Mouse (Mus musculus) lung, postnatal 0 days (tissue): ENCODE measurements around the gene Kmt5b. TPM values are rescaled to one million over a fixed set of nuclear protein-coding genes. Genes with fewer than 3 reads are reported as not detected.

Experiments used
- ATAC-seq: fragments of 200-750 bp; cut with Nextera tagmentation; 2 replicates; pipeline ENCODE4 v1.8.0; 2017; ENCODE audit warnings: moderate library complexity
- DNase-seq: peaks from one replicate; pipeline ENCODE4 v3.0.0-alpha.2; 2016; ENCODE audit warnings: low spot score
- H3K27ac ChIP-seq: fragments of 300-500 bp; sonication (generic); 2 replicates; pipeline ENCODE4 v1.5.1; 2014; ENCODE audit warnings: antibody characterized with exemption, mild to moderate bottlenecking, low read length, mixed read lengths
- H3K27me3 ChIP-seq: fragments of 300-500 bp; sonication (generic); replicated peaks from 2 replicates; pipeline ENCODE4 v1.6.1; 2014; ENCODE audit warnings: low read length, mixed read lengths; ENCODE audit not compliant: insufficient read depth
- H3K36me3 ChIP-seq: fragments of 300-500 bp; sonication (generic); 2 replicates; pipeline ENCODE4 v1.6.1; 2014; ENCODE audit warnings: low read length, mixed read lengths; ENCODE audit not compliant: insufficient read depth
- H3K4me1 ChIP-seq: fragments of 300-500 bp; sonication (generic); 2 replicates; pipeline ENCODE4 v1.6.1; 2014; ENCODE audit warnings: antibody characterized with exemption, low read depth, low read length, mixed read lengths; ENCODE audit not compliant: insufficient read depth
- H3K4me2 ChIP-seq: fragments of 300-500 bp; sonication (generic); replicated peaks from 2 replicates; pipeline ENCODE4 v1.6.1; 2014; ENCODE audit warnings: low read depth, mild to moderate bottlenecking, low read length, moderate library complexity, mixed read lengths
- H3K4me3 ChIP-seq: fragments of 300-500 bp; sonication (generic); 2 replicates; pipeline ENCODE4 v1.5.1; 2014; ENCODE audit warnings: low read depth, low read length
- H3K9ac ChIP-seq: fragments of 300-500 bp; sonication (generic); replicated peaks from 2 replicates; pipeline ENCODE4 v1.6.1; 2014; ENCODE audit warnings: low read depth, mild to moderate bottlenecking
- H3K9me3 ChIP-seq: fragments of 300-500 bp; sonication (generic); 2 replicates; pipeline ENCODE4 v1.6.1; 2016; ENCODE audit warnings: low read length, mixed read lengths
- CTCF ChIP-seq: IDR thresholded peaks from 2 replicates; pipeline ENCODE4 v1.5.1; 2016; ENCODE audit warnings: antibody characterized with exemption, mild to moderate bottlenecking
- EP300 ChIP-seq: IDR thresholded peaks from 2 replicates; pipeline ENCODE4 v1.6.1; 2016; ENCODE audit warnings: antibody characterized with exemption, mild to moderate bottlenecking, control low read depth
- WGBS: fragments of 180-500 bp; shearing (Covaris S2); extraction: QIAGEN DNeasy Blood & Tissue Kit; methylation state at CpG from one replicate; pipeline ENCODE4 v1.1.7; 2014; 5-methylcytosine and 5-hydroxymethylcytosine counted together
- polyA plus RNA-seq: library from polyadenylated mRNA; unstranded; fragments of >200 nt; fragmentation: Nextera tagmentation; extraction: Ambion mirVana; gene quantifications from 2 replicates; pipeline ENCODE4 v1.2.1, GENCODE M21; 2015

Gene Kmt5b
- polyA plus RNA-seq, 1 experiment from 2014 or later: 20.5 TPM

GRCm38 (mm10) chr19:3853121-3853520 is 85.9 kb downstream of the Kmt5b start:
- H3K27me3 ChIP-seq: no peaks in the 10 kb centered on the region
- peak overlapping the region; percentile 86 for H3K4me2 ChIP-seq
- no peaks in the 10 kb centered on the region for H3K36me3 ChIP-seq
- no peak overlapping the region for H3K9ac ChIP-seq
- DNase-seq (no peak), ATAC-seq (no peak)
- H3K27ac ChIP-seq: no peak overlapping the region
- H3K9me3 ChIP-seq: no peaks in the 10 kb centered on the region
- H3K4me1 ChIP-seq: peaks cover 12% of the 10 kb centered on the region; the same call in 1 of the 2 replicates
- WGBS: 74% methylated on average over 10 of the region's 10 CpGs
- peak overlapping the region; percentile 92 for H3K4me3 ChIP-seq
- TF ChIP-seq CTCF (no peak), EP300 (no peak)

DNA sequence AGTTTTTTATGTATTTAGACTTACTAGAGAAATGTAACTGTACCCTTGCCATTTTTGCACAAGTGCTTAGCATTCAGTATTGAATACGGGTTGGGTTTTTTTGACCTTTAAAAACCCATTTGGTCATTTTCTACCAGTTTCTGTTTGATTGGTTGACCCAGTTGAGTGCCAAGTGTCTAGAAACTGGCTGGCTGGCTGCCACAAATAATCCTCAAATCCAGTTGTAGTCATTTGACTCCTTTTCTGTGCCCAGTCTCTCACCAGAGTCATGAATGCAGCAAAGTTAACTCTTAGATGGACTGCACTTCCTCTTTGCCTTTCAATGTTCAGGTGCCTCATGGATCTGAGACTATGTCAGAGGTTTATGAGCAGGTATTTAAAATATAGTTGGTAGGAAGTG is 86.7 kb downstream of the Kmt5b start:
- H3K9ac ChIP-seq: no peak overlapping the region
- H3K27ac ChIP-seq: 0 out of 2 replicates have a peak overlapping the region, but pooled peaks have one; percentile 38
- H3K4me1 ChIP-seq: peaks cover 12% of the 10 kb centered on the region; the same call in 1 of the 2 replicates
- WGBS: 53% methylated on average over 1 of the region's 1 CpGs
- no peaks in the 10 kb centered on the region for H3K9me3 ChIP-seq
- peak overlapping the region; percentile 92 for H3K4me3 ChIP-seq
- peak overlapping the region; percentile 86 for H3K4me2 ChIP-seq
- H3K36me3 ChIP-seq: no peaks in the 10 kb centered on the region
- peak; percentile 44 for DNase-seq
- H3K27me3 ChIP-seq: no peaks in the 10 kb centered on the region
- TF ChIP-seq EP300 (no peak), CTCF (no peak)
- no peak for ATAC-seq

DNA sequence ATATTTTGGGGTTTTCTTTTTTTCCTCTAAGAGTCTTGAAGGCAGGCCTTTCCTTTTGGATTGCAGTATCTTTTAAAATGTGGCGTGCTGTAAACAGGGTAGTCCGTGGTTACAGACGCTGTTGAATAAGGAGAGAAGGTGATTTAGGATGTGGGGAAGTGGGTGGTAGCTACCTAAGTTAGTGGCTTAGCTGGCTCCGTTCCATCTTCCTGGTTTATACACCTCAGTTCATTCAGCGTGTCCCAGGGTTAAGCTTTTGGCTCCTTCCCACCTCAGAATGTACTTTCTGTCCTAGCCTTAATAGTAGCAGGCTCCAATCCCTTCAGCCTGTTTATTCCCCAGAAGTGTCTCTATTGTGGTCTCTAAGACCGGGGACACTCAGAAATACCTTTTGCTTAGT is 87.9 kb downstream of the Kmt5b start:
- peak overlapping the region; percentile 16; the same call in 1 of the 2 replicates for H3K4me3 ChIP-seq
- H3K4me1 ChIP-seq: peaks cover 12% of the 10 kb centered on the region; the same call in 1 of the 2 replicates
- DNase-seq (peak; percentile 60), ATAC-seq (no peak)
- peak overlapping the region; percentile 11; the same call in 1 of the 2 replicates for H3K27ac ChIP-seq
- H3K27me3 ChIP-seq: no peaks in the 10 kb centered on the region
- H3K36me3 ChIP-seq: no peaks in the 10 kb centered on the region
- peak overlapping the region; percentile 46 for H3K4me2 ChIP-seq
- H3K9me3 ChIP-seq: no peaks in the 10 kb centered on the region
- WGBS: 47% methylated on average over 6 of the region's 6 CpGs
- H3K9ac ChIP-seq: no peak overlapping the region
- TF ChIP-seq CTCF (no peak), EP300 (no peak)

GRCm38 (mm10) chr19:3855601-3856000 is 88.4 kb downstream of the Kmt5b start:
- peaks cover 11% of the 10 kb centered on the region; the same call in 1 of the 2 replicates for H3K4me1 ChIP-seq
- DNase-seq (peak; percentile 33), ATAC-seq (no peak)
- H3K4me3 ChIP-seq: peak overlapping the region; percentile 16; the same call in 1 of the 2 replicates
- H3K27ac ChIP-seq: peak overlapping the region; percentile 11
- no peak for TF ChIP-seq EP300
- no peak for TF ChIP-seq CTCF
- H3K4me2 ChIP-seq: peak overlapping the region; percentile 46
- WGBS: 17% methylated on average over 4 of the region's 4 CpGs
- no peaks in the 10 kb centered on the region for H3K27me3 ChIP-seq
- H3K9me3 ChIP-seq: no peaks in the 10 kb centered on the region
- no peaks in the 10 kb centered on the region for H3K36me3 ChIP-seq
- H3K9ac ChIP-seq: no peak overlapping the region

DNA sequence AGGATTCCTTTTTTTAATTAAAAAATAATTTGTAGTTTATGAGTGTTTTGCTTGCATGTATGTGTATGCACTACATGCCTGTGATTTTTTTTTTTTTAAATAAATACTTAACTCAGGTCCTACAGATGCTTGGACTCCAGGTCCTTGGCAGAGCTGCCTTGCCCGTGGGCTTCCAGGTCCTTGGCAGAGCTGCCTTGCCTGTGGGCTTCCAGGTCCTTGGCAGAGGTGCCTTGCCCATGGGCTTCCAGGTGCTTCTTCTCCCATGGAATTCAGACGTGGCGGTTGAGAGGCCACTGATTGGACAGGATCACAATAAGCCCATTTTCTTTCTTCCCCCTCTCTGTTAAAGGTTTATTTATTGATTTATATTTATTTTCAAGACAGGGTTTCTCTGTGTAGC is 90.0 kb downstream of the Kmt5b start:
- no peak for ATAC-seq
- H3K27me3 ChIP-seq: no peaks in the 10 kb centered on the region
- no peak for DNase-seq
- H3K27ac ChIP-seq: no peak overlapping the region
- H3K4me1 ChIP-seq: 0 out of 2 replicates have a peak, but pooled peaks cover 4% of the 10 kb centered on the region
- no peak for TF ChIP-seq EP300
- no peak for TF ChIP-seq CTCF
- H3K4me3 ChIP-seq: no peak overlapping the region
- no peak overlapping the region for H3K4me2 ChIP-seq
- H3K9ac ChIP-seq: no peak overlapping the region
- H3K9me3 ChIP-seq: no peaks in the 10 kb centered on the region
- 58% methylated on average over 3 of the region's 3 CpGs for WGBS
- H3K36me3 ChIP-seq: no peaks in the 10 kb centered on the region

DNA sequence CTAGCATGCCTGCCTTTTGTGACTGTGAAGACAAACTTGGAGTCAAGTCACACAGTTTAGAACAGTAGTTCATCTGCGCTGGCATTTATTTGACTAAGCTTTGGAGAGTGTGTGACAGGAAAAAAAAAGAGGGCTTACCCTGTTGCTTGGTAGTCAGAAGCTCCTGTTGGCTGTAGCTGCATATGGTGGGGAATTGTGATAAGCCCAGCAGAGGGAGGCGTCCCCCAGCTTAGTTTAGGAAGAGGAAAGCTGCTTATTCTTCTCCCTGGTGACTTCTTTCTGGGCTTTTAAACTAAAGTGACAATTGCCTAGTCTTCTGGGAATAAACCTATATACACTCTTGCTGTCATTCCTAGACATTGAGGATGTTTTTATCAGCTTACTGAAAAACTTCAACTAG is 95.5 kb downstream of the Kmt5b start:
- no peak for ATAC-seq
- H3K4me3 ChIP-seq: no peak overlapping the region
- H3K4me1 ChIP-seq: no peaks in the 10 kb centered on the region
- TF ChIP-seq CTCF (no peak), EP300 (no peak)
- H3K9me3 ChIP-seq: no peaks in the 10 kb centered on the region
- WGBS: 58% methylated on average over 2 of the region's 2 CpGs
- no peak overlapping the region for H3K9ac ChIP-seq
- H3K4me2 ChIP-seq: no peak overlapping the region
- H3K36me3 ChIP-seq: no peaks in the 10 kb centered on the region
- no peak for DNase-seq
- no peaks in the 10 kb centered on the region for H3K27me3 ChIP-seq
- H3K27ac ChIP-seq: no peak overlapping the region

- Histone ChIP-seq H3K4me2 (no peak overlapping the region), H3K4me3 (no peak overlapping the region), H3K9ac (no peak overlapping the region), H3K36me3 (no peaks in the 10 kb centered on the region), H3K4me1 (no peaks in the 10 kb centered on the region), H3K27ac (no peak overlapping the region), H3K27me3 (no peaks in the 10 kb centered on the region), H3K9me3 (no peaks in the 10 kb centered on the region)
- no peak for TF ChIP-seq EP300
- TF ChIP-seq CTCF: peak; percentile 62
- no peak for DNase-seq
- ATAC-seq: no peak
- WGBS: 80% methylated on average over 2 of the region's 2 CpGs
These were observed 97.7 kb downstream of the Kmt5b start for GRCm38 (mm10) chr19:3864960-3865359.

Other genes starting within 250 kb of the Kmt5b start
- gene Ppp6r3, start 191.7 kb upstream of the Kmt5b start, polyA plus RNA-seq: 30.6 and 33.6 TPM in 2 replicates
- 4.1 and 5.1 TPM in 2 replicates for gene Lrp5, start 80.9 kb upstream of the Kmt5b start, polyA plus RNA-seq
- gene 1810055G02Rik, start 59.1 kb upstream of the Kmt5b start, polyA plus RNA-seq: 11.3 and 12.6 TPM in 2 replicates
- gene Chka, start 84.4 kb downstream of the Kmt5b start, polyA plus RNA-seq: 65.9 and 68.1 TPM in 2 replicates
- gene Tcirg1, start 139.7 kb downstream of the Kmt5b start, polyA plus RNA-seq: 31.8 and 33.1 TPM in 2 replicates
- 203 and 225 TPM in 2 replicates for gene Ndufs8, start 145.4 kb downstream of the Kmt5b start, polyA plus RNA-seq
- gene Aldh3b1, start 162.4 kb downstream of the Kmt5b start, polyA plus RNA-seq: 33.2 and 38.3 TPM in 2 replicates
- gene Unc93b1, start 167.8 kb downstream of the Kmt5b start, polyA plus RNA-seq: 40.0 and 45.5 TPM in 2 replicates
- 0.04 and 0.06 TPM in 2 replicates for gene Aldh3b3, start 191.2 kb downstream of the Kmt5b start, polyA plus RNA-seq
- gene Aldh3b2, start 204.9 kb downstream of the Kmt5b start, polyA plus RNA-seq: 0.47 and 0.71 TPM in 2 replicates
- 14.9 and 15.7 TPM in 2 replicates for gene Acy3, start 219.1 kb downstream of the Kmt5b start, polyA plus RNA-seq
- gene Tbx10, start 225.3 kb downstream of the Kmt5b start, polyA plus RNA-seq: not detected in 2 replicates
- gene Nudt8, start 233.2 kb downstream of the Kmt5b start, polyA plus RNA-seq: 27.0 and 28.5 TPM in 2 replicates
- gene Gm49405, start 233.2 kb downstream of the Kmt5b start, polyA plus RNA-seq: 1.1 TPM in 2 replicates
- gene Doc2g, start 235.9 kb downstream of the Kmt5b start, polyA plus RNA-seq: 1.9 and 2.0 TPM in 2 replicates
- gene Ndufv1, start 245.4 kb downstream of the Kmt5b start, polyA plus RNA-seq: 130 and 152 TPM in 2 replicates